Mouse (Mus musculus): ENCODE measurements at regions not wholly inside any gene's neighbourhood (a gene's known extent, or its start where the extent isn't known, plus 50 kb on each side); places are given as distances from the start of the nearest gene placed in this dataset.

DNA sequence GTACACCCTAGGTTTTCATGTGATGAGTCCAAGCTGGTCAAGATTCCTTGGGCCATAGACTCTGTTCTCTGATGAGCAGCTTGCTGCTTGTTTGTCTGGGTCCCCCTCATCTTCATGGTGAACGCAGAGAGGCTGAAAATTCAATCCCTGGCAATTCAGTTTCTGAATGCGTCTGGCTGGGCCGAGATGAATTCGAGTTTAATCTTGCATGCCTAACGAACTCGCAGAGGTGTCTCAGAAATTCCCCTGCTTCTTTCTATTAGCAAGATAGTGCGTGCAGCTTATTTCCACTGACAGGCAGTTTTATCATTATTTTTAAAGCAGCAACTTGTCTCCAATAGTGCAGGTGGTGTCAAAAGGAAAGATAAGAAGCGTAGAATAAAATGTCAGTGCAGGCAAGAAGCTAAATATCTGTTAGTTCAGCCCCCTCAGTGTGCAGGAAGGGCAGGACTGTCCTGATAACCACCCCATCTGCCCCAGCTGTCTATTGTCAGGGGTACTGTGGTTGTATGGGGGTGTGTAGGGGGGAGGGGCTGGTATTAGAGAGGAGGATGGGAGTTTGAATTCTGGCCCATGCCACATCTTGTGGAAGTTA is 86.5 kb upstream of the Gpr139 start:
- ATAC-seq (ENCODE audit: low FRiP score, low TSS enrichment) (no peak), DNase-seq (peak; percentile 52)
- Histone ChIP-seq H3K27ac (replicated peaks; ENCODE audit: low read depth, low read length) (peak overlapping the region; percentile 33), H3K36me3 (ENCODE audit: control insufficient read depth, insufficient read depth, low read length) (no peaks in the 10 kb centered on the region), H3K27me3 (ENCODE audit: control insufficient read depth, insufficient read depth, low read length) (no peaks in the 10 kb centered on the region), H3K9ac (replicated peaks; ENCODE audit: low read length) (no peak overlapping the region), H3K9me3 (ENCODE audit: control insufficient read depth, low read length) (no peaks in the 10 kb centered on the region), H3K4me3 (replicated peaks; ENCODE audit: low read depth, low read length) (no peak overlapping the region), H3K4me2 (ENCODE audit: low read length) (no peak overlapping the region), H3K4me1 (ENCODE audit: control insufficient read depth, insufficient read depth, low read length) (no peaks in the 10 kb centered on the region)
- WGBS: 40% methylated on average over 8 of the region's 8 CpGs

DNA sequence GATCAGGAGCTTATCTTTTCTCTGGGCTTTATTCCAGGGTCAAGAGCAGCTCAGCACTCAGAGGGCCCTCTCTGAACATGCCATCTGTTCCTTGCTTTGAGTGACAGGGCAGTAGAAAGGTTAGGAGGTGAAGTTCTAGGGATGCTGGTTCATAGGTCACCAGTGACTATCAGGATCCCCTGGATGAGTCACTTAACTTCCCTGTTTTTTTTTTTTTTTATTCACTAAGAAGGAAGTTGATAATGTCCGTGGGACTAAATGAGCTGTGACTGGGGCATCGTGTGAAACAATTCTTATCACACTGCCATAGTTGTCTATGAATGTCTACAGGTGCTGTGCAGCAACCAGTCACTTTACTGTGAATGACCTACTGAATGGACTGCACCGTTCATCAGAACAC is 73.8 kb upstream of the Gpr139 start:
- 88% methylated on average over 3 of the region's 3 CpGs for WGBS
- Histone ChIP-seq H3K9ac (replicated peaks; ENCODE audit: low read length) (no peak overlapping the region), H3K36me3 (ENCODE audit: control insufficient read depth, insufficient read depth, low read length) (no peaks in the 10 kb centered on the region), H3K9me3 (ENCODE audit: control insufficient read depth, low read length) (no peaks in the 10 kb centered on the region), H3K4me1 (ENCODE audit: control insufficient read depth, insufficient read depth, low read length) (no peaks in the 10 kb centered on the region), H3K27me3 (ENCODE audit: control insufficient read depth, insufficient read depth, low read length) (no peaks in the 10 kb centered on the region), H3K4me3 (replicated peaks; ENCODE audit: low read depth, low read length) (no peak overlapping the region), H3K4me2 (ENCODE audit: low read length) (no peak overlapping the region), H3K27ac (replicated peaks; ENCODE audit: low read depth, low read length) (no peak overlapping the region)
- no peak for DNase-seq
- no peak for ATAC-seq (ENCODE audit: low FRiP score, low TSS enrichment)

DNA sequence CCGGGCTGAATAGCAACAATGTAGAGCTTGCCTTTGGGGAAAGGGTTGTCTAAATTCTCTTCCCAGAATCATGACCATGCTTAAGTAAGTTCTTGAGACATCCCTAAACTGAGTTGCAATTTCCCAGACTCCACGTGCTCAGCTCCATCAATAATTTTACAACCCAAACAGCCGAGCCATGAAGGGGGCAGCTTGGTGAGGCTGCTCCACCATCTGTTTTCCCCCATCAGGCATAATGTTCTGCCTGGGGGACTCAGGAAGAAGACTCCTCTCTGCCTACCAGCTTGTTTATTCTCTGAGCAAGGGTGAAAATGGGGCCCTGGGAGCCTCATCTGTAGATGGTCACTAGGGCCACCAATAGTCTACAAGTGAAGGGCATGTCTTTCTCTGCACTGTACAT is 72.5 kb upstream of the Gpr139 start:
- no peak for DNase-seq
- Histone ChIP-seq H3K27me3 (ENCODE audit: control insufficient read depth, insufficient read depth, low read length) (no peaks in the 10 kb centered on the region), H3K4me2 (ENCODE audit: low read length) (no peak overlapping the region), H3K27ac (replicated peaks; ENCODE audit: low read depth, low read length) (no peak overlapping the region), H3K4me3 (replicated peaks; ENCODE audit: low read depth, low read length) (no peak overlapping the region), H3K9ac (replicated peaks; ENCODE audit: low read length) (no peak overlapping the region), H3K36me3 (ENCODE audit: control insufficient read depth, insufficient read depth, low read length) (no peaks in the 10 kb centered on the region), H3K9me3 (ENCODE audit: control insufficient read depth, low read length) (no peaks in the 10 kb centered on the region), H3K4me1 (ENCODE audit: control insufficient read depth, insufficient read depth, low read length) (no peaks in the 10 kb centered on the region)
- no peak for ATAC-seq (ENCODE audit: low FRiP score, low TSS enrichment)
- WGBS: 91% methylated on average over 3 of the region's 3 CpGs

DNA sequence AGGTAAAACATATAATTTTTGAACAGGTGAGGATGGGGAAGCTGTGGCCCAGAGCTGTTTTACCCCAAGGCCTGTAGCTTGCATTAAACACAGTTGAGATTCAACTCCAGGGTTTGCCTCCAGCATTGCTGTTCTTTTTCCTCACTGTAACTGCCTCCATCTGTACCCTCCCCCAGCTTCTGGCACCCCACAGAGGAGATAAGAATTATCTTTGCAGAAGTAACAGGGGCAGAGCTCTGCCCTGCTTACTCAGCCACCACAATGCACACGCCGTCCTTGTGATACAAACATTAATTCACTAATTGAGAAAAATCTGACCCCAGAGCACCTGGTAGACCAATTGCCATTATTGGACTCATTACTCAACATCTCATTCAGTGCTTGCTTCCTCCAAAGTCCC is 68.3 kb upstream of the Gpr139 start:
- H3K4me1 ChIP-seq (ENCODE audit: control insufficient read depth, insufficient read depth, low read length): no peaks in the 10 kb centered on the region
- no peak overlapping the region for H3K4me3 ChIP-seq (replicated peaks; ENCODE audit: low read depth, low read length)
- WGBS: 84% methylated on average over 2 of the region's 2 CpGs
- H3K9me3 ChIP-seq (ENCODE audit: control insufficient read depth, low read length): no peaks in the 10 kb centered on the region
- H3K27me3 ChIP-seq (ENCODE audit: control insufficient read depth, insufficient read depth, low read length): no peaks in the 10 kb centered on the region
- no peak for DNase-seq
- H3K27ac ChIP-seq (replicated peaks; ENCODE audit: low read depth, low read length): no peak overlapping the region
- no peak overlapping the region for H3K4me2 ChIP-seq (ENCODE audit: low read length)
- ATAC-seq (ENCODE audit: low FRiP score, low TSS enrichment): no peak
- no peaks in the 10 kb centered on the region for H3K36me3 ChIP-seq (ENCODE audit: control insufficient read depth, insufficient read depth, low read length)
- H3K9ac ChIP-seq (replicated peaks; ENCODE audit: low read length): no peak overlapping the region

DNA sequence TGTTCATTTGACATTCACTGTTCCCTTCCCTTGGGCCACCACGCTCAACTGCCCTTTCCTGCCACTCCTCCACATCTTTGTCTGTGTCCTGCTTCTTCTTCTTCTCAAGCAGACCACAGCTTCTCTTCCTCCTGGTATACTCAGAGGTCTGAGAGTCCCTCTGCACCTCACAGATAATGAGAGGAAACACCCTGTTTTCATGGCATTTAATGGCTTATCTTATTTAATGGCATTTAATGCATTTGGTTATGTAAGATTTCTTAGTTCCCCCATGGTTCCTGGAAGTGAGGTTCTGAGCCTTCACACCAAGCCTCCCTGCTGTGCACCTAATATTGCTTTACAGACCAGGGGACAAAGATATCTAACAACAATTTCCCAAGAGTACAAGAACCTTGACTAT is 67.3 kb upstream of the Gpr139 start:
- H3K4me2 ChIP-seq (ENCODE audit: low read length): no peak overlapping the region
- H3K9me3 ChIP-seq (ENCODE audit: control insufficient read depth, low read length): no peaks in the 10 kb centered on the region
- no peak overlapping the region for H3K4me3 ChIP-seq (replicated peaks; ENCODE audit: low read depth, low read length)
- H3K4me1 ChIP-seq (ENCODE audit: control insufficient read depth, insufficient read depth, low read length): no peaks in the 10 kb centered on the region
- H3K27ac ChIP-seq (replicated peaks; ENCODE audit: low read depth, low read length): no peak overlapping the region
- ATAC-seq (ENCODE audit: low FRiP score, low TSS enrichment): no peak
- H3K27me3 ChIP-seq (ENCODE audit: control insufficient read depth, insufficient read depth, low read length): no peaks in the 10 kb centered on the region
- no peak for DNase-seq
- H3K9ac ChIP-seq (replicated peaks; ENCODE audit: low read length): no peak overlapping the region
- H3K36me3 ChIP-seq (ENCODE audit: control insufficient read depth, insufficient read depth, low read length): no peaks in the 10 kb centered on the region
- 77% methylated on average over 1 of the region's 1 CpGs for WGBS

DNA sequence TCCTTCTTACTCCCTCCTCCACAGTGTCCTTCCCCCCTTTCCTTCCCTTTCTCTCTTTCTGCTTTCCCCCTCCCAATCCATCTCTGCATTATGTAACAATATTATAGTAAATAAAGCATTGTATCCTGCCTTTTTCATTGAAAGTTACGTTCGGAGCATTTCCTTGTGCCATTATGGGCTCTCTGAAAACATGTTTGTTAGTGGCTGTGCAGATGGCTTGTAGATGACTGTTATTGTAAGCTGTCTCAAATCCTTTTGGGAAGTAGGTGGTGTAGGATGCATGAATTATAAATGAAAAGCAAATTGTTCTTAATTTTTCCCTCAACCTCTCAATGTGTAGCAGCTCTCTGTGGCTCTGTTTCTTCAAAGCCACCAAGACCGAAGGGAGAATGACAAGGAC is 66.0 kb upstream of the Gpr139 start:
- Histone ChIP-seq H3K27me3 (ENCODE audit: control insufficient read depth, insufficient read depth, low read length) (no peaks in the 10 kb centered on the region), H3K4me3 (replicated peaks; ENCODE audit: low read depth, low read length) (no peak overlapping the region), H3K9ac (replicated peaks; ENCODE audit: low read length) (no peak overlapping the region), H3K36me3 (ENCODE audit: control insufficient read depth, insufficient read depth, low read length) (no peaks in the 10 kb centered on the region), H3K4me2 (ENCODE audit: low read length) (no peak overlapping the region), H3K4me1 (ENCODE audit: control insufficient read depth, insufficient read depth, low read length) (no peaks in the 10 kb centered on the region), H3K9me3 (ENCODE audit: control insufficient read depth, low read length) (no peaks in the 10 kb centered on the region), H3K27ac (replicated peaks; ENCODE audit: low read depth, low read length) (no peak overlapping the region)
- no peak for DNase-seq
- 91% methylated on average over 3 of the region's 3 CpGs for WGBS
- no peak for ATAC-seq (ENCODE audit: low FRiP score, low TSS enrichment)

DNA sequence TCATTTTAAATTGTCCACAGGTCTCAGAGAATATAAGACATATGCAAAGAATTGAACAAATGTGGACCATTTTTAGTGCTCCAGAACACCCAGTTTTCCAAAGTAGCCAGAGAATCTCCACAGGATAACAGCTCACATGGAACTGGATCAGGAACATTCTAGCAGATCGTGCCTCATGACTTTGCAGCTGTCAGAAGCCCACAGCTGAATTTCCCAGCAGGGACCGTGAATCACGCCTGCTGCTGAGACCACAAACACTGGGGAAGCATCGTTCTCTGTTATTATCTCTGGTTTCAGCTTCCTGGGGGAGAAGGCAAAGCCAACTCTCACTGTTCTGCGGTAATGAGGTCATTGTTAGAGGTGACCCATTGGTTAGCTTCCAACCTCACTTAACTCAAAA is 60.4 kb upstream of the Gpr139 start:
- H3K4me3 ChIP-seq (replicated peaks; ENCODE audit: low read depth, low read length): no peak overlapping the region
- no peaks in the 10 kb centered on the region for H3K4me1 ChIP-seq (ENCODE audit: control insufficient read depth, insufficient read depth, low read length)
- H3K9ac ChIP-seq (replicated peaks; ENCODE audit: low read length): no peak overlapping the region
- DNase-seq (no peak), ATAC-seq (ENCODE audit: low FRiP score, low TSS enrichment) (no peak)
- H3K27me3 ChIP-seq (ENCODE audit: control insufficient read depth, insufficient read depth, low read length): no peaks in the 10 kb centered on the region
- H3K36me3 ChIP-seq (ENCODE audit: control insufficient read depth, insufficient read depth, low read length): no peaks in the 10 kb centered on the region
- H3K27ac ChIP-seq (replicated peaks; ENCODE audit: low read depth, low read length): no peak overlapping the region
- no peaks in the 10 kb centered on the region for H3K9me3 ChIP-seq (ENCODE audit: control insufficient read depth, low read length)
- 82% methylated on average over 5 of the region's 5 CpGs for WGBS
- H3K4me2 ChIP-seq (ENCODE audit: low read length): no peak overlapping the region

DNA sequence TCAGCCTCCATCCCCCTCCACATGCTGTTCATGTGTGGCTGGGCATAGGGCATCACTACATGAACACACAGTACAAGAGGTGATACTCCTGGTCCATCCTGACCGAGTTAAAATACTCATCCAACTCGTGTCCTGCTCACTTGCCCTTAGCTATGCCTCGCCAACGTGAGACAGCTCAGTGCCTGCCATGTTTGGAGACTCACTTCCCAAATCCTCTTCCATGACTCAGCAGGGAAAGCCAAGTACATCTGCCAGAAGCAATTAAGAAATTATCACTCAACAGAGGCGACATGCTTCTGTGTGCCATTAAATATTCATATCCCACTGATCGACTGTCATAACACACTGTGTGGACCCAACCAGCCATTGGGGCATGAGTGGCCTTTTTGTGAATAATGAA is 51.9 kb upstream of the Gpr139 start:
- no peak overlapping the region for H3K4me2 ChIP-seq (ENCODE audit: low read length)
- 71% methylated on average over 6 of the region's 6 CpGs for WGBS
- H3K9ac ChIP-seq (replicated peaks; ENCODE audit: low read length): no peak overlapping the region
- no peak overlapping the region for H3K4me3 ChIP-seq (replicated peaks; ENCODE audit: low read depth, low read length)
- no peaks in the 10 kb centered on the region for H3K27me3 ChIP-seq (ENCODE audit: control insufficient read depth, insufficient read depth, low read length)
- H3K4me1 ChIP-seq (ENCODE audit: control insufficient read depth, insufficient read depth, low read length): no peaks in the 10 kb centered on the region
- DNase-seq (peak; percentile 11), ATAC-seq (ENCODE audit: low FRiP score, low TSS enrichment) (no peak)
- no peaks in the 10 kb centered on the region for H3K9me3 ChIP-seq (ENCODE audit: control insufficient read depth, low read length)
- no peaks in the 10 kb centered on the region for H3K36me3 ChIP-seq (ENCODE audit: control insufficient read depth, insufficient read depth, low read length)
- no peak overlapping the region for H3K27ac ChIP-seq (replicated peaks; ENCODE audit: low read depth, low read length)
